Mouse (Mus musculus): ENCODE measurements around the gene Dnah17. TPM values are rescaled to one million over a fixed set of nuclear protein-coding genes. Genes with fewer than 3 reads are reported as not detected.

The Dnah17 gene
- total RNA-seq, 2 experiments from 2014 or later = 0.08 to 0.42 TPM

DNA sequence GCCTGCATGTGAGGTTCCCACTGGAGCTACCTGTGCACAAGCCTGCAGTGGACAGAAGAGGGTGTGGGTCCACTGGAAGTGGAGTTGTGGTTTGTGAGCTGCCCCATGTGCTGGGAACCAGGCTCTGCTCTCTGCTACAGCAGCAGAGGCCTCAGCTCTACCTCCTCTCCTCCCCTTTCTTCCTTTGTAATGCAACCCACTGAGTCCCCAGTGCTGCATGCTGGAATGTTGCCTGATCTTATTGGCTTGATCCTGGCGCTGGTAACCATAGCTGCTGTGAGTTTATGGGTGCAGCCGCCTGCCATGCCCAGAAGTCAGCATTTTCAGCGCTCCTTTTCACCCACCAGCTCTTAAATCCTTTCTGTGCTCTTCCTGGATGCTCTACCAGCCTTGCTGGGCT lies 134.4 kb downstream of the Dnah17 start:
- DNase-seq (ENCODE audit: low spot score in 2 of 2) = no peak

DNA sequence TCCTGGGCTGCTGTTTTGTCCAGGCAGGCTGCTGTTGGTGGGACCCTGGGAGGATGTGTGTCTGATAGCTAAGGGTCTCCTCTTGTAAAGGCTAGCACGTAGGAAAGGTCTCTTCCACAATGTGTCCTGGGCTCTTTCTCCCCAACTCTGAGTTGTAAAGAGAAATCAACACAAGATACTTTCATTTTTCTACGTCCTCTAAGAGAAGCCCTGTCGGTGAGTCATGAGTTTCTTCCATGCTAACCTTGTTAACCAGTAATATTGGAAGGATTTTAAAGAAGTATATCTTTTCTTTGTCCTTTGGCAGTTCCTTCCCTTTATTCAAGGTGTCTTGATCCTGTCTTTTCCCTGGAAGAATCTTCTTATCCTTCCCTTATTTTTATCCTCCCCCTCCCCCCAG lies 134.8 kb downstream of the Dnah17 start:
- DNase-seq (ENCODE audit: low spot score in 2 of 2) = no peak

DNA sequence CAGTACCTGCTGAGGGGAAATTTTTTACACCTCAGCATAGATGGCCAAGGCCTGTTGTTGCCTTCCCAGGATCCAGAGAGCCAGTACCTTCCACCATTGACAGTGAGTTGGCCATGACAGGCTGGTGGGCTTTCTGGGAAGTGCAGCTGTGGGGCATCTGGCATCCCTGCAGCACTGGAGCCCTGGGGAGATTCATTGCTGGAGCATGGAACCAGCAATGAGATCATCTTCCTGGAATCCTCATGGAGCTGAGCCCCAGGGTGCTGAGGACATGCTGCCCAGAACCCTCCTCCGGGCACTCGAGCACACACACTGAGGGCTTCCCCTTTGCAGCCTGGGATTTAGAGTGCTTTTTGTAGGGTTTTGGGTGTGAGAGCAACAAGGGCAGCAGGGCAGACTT lies 135.2 kb downstream of the Dnah17 start:
- DNase-seq (ENCODE audit: low spot score in 2 of 2) = no peak

- DNase-seq (ENCODE audit: low spot score in 2 of 2) = no peak
Measured at GRCm38 (mm10) chr11:117994250-117995057, 136.0 kb downstream of the Dnah17 start.

DNA sequence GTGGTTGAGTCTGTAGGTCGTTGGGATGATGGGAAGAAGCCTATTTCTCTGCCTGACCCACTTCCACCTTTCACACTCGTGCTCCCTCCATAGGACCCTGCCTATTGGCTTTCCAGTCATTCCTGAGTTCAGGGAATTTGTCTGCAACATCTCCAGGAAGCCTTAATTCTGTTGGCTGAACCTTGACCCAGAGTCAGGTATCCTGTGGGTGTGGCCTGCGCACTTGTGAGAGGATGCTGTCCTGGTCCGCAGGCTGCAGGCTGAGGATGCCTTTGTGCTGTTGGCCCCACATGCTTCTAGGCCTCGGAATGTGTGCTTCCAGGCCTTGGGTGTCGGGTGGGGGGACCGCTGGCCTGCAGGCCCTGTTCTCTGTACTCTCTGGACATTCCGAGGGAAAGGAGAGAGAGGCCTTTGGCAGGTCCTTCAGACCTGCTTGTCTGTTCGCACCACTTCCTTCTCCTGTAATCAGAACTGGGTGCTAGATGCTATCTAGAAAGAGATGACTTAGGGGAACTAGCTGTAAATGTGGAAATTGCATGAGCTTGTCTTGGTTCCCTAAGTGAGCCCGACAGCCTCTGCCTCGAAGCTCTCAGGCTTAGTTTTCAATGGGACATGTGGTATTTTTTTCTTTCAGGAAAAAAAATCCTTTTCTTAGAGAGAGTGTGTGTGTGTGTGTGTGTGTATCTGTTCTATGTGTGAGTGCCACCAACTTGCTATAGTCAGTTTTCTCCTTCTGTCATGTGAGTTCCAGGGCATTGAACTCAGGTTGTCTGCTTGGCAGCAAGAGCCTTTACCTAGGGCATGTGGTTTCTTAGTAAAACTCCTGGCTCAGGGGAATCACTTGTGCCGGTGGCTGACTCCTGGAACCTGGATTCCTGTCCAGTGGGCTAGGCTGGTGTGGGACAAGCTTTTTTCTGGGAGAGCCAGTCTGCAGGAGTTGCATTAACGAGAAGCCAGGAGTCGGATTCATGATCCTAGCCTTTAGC lies 137.0 kb downstream of the Dnah17 start:
- no peak for DNase-seq (ENCODE audit: low spot score in 2 of 2)

- no peak for DNase-seq (ENCODE audit: low spot score in 2 of 2)
Measured at GRCm38 (mm10) chr11:117991502-117992470, 138.6 kb downstream of the Dnah17 start.

GRCm38 (mm10) chr11:117989926-117990325 lies 140.5 kb downstream of the Dnah17 start:
- DNase-seq (ENCODE audit: low spot score in 2 of 2) = no peak

DNA sequence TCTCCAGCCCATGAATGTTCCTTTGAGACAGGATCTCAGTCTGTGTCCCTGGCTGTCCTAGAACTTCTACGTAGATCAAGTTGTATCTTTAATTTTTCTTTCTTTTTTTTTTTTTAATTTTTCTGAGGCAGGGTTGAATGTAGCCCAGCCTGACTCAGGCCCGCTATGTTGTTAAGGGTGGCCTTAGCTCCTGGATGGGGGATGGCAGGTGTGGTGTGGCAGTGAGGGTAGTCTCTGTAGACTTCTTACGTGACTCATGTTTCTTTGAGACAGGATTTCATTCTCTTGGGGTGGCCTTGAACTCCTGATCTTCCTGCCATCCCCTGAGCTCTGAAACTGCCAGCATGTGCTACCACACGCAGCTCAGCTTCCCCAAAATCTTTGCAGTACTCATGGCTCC lies 141.2 kb downstream of the Dnah17 start:
- no peak for DNase-seq (ENCODE audit: low spot score in 2 of 2)

GRCm38 (mm10) chr11:117987968-117988367 lies 142.5 kb downstream of the Dnah17 start:
- no peak for DNase-seq (ENCODE audit: low spot score in 2 of 2)

GRCm38 (mm10) chr11:117987032-117987451 lies 143.4 kb downstream of the Dnah17 start:
- no peak for DNase-seq (ENCODE audit: low spot score in 2 of 2)

DNA sequence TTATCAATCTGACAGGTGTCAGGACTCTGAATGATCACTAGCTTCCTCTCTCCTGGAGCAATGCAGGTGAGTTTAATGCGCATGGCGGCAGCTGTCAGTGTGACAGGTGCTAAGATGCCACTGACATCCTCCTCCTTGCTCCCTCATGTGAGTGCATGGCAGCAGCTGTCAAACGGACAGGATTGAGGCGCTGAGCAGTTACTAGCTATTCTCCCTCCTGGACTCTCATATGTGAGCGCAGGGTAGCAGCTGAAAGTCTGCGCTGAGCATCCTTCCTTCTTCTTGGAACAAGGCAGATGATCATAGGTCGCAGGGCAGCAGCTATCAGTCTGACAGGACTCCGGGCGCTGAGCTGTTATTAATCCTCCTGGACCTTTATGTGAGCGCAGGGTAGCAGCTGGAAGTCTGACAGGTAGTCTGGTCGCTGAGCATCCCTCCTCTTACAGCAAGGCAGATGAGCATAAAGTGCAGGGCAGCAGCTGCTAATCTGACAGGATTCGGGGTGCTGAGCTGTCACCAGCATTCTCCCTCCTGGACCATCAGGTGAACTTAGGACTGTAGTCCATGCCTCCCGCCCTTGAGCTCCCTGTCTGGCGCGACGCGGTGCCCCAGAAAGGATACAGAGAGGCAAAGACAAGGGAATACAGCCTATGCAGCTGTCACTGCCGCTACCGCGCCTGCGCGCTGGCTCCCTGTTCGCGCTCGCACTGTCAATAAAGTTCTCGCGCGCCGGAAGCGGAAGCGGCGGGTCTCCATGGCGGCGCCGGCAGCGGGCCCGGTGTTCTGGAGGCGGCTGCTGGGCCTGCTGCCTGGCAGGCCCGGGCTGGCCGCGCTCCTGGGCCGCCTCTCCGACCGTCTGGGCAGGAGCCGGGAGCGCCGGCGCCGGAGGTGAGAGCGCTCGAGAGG lies 144.1 kb downstream of the Dnah17 start, which contains the start of gene Pgs1:
Gene Pgs1, plus strand, starts transcription at position 167 of the 906 bp plus-strand sequence.
- DNase-seq (ENCODE audit: low spot score in 2 of 2) = peak; percentile 85 to 86

- no peak for DNase-seq (ENCODE audit: low spot score in 2 of 2)
Measured at GRCm38 (mm10) chr11:117983770-117984169, 146.7 kb downstream of the Dnah17 start.

DNA sequence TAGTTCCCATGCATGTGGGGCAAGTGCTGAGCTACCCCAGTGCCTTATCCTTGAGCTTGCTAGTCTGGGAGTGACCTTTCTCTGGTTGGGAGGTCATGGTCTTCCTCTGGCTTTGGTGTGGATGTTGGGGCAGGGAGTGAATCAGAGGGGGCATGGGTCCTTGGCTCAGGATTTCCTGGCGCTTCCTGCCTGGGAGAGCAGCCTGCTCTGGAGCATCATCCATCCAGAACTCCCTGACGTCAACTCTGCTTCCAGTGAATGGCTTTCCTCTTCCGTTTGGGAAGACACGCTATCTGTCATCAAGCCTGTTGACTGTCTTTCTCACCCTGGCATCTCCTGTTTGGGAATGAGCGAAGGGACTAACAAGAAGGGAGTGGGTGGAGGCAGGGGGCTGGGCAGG lies 148.0 kb downstream of the Dnah17 start:
- DNase-seq (ENCODE audit: low spot score in 2 of 2) = no peak

- no peak for DNase-seq (ENCODE audit: low spot score in 2 of 2)
Measured at GRCm38 (mm10) chr11:117979388-117979787, 151.0 kb downstream of the Dnah17 start.

DNA sequence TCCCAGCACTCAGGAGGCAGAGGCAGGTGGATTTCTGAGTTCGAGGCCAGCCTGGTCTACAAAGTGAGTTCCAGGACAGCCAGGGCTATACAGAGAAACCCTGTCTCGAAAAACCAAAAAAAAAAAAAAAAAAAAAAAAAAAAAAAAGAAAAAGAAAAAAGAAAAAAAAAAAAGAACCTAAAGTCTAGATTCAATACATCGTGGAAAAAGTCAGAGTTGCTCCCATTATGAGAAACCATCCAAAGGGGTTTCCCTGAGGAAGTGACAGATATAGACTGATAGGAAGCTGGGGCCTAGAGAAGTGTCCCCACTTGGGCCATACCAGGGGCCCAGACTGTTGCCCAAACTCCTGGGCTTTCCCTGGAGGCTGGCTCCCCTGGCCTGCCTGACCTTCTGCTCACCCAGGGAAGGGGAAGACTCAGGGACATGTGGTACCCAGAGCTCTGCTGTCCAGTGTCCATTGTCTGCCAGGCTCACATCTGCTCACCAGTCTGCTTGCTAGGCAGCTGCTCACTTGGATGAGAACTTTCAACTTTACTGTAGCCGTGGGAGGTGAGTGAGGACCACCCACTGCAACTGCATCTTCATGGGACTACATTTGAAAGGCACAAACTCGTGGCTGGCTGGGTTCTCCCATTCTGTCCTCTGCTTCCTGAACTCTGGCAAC lies 152.6 kb downstream of the Dnah17 start:
- DNase-seq (ENCODE audit: low spot score in 2 of 2) = no peak

DNA sequence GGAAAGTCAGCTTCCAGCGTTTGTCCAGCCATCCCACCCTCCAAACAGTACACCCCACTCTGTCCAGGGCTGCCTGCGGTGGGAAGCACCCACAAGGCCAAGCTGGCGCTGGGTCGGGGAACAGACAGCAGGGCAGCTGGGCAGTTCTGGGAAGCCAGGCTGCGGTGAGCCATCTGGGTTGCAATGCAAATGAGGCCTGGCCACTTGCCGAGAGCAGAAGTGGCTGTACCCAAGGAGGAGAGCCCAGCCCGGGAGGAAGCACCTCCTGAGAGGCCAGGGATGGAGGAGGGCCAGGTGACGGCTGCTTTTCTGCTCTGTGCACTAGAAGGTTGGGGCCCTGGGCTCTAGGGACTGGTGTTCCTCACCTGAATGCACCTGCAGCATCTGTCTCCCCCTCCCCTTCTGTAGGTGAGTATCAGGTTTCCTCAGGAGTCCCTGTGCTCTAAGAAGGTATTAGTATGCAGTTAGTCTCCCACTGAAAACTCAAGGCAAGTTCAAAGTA lies 154.3 kb downstream of the Dnah17 start:
- no peak for DNase-seq (ENCODE audit: low spot score in 2 of 2)

- DNase-seq (ENCODE audit: low spot score in 2 of 2) = no peak
Measured at GRCm38 (mm10) chr11:117975211-117975967, 155.0 kb downstream of the Dnah17 start.
